Comparison of ENCODE assay signal across 3 mouse cellular contexts in genomic region chr2:52131370-52131769, GRCm38 (mm10).
DNase-seq lines count a peak whose midpoint lies in the region.

No protein-coding gene starts in this region.

- DNase-seq in R1 (ENCODE audit: low read depth, low spot score) (peak; percentile 53), ZHBTc4 (ENCODE audit: low read depth, low spot score) (peak; percentile 20)
- DNase-seq in heart, adult 11 months, result peak; percentile 84

Comparison
In these comparisons a context has a peak if more than half of its experiments do, and no peak if none do; other contexts are left out.
1. DNase-seq: peak in every context shown above with its lines; median percentile 84 in heart, adult 11 months; 53 in R1; 20 in ZHBTc4.